Mouse (Mus musculus) heart, adult 2 months (tissue): ENCODE results near the gene Tcaim.

Source experiments
- CTCF ChIP-seq: fragments of 200-600 bp; IDR thresholded peaks from 2 replicates; pipeline ENCODE4 v1.8.1; 2022; ENCODE audit warnings: antibody characterized with exemption, mild to moderate bottlenecking, moderate library complexity
- POLR2A ChIP-seq: fragments of 200-500 bp; IDR thresholded peaks from 2 replicates; pipeline ENCODE4 v1.6.1; 2011; ENCODE audit warnings: mild to moderate bottlenecking, low read depth, low read length, control low read depth; ENCODE audit not compliant: insufficient read depth

GRCm38 (mm10) chr9:122863731-122864130 lies 58.4 kb downstream of the Tcaim start:
- TF ChIP-seq POLR2A = no peak
- no peak for TF ChIP-seq CTCF
